Comparison of ENCODE assay signal across 24 mouse cellular contexts in the genomic region with DNA sequence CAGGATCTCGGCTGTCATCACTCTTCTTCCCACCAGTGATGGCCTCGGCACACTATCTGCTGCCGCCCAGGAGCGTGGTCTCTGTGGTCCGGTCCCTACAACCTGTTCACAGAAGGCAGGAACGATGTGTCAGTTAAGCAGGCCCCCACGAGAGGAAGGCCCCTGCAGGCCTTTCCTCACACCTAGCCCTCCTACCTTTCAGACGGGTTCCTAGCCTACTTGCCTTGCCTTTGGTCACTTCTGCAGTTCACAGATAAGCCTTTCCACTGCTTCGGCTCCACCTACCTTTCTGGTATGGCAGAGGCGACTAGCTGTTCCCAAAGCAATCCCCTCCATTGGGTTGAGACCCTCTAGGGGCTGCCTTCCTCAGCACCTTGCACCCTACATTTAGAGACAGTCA. TPM values are rescaled to one million over a fixed set of nuclear protein-coding genes. Genes with fewer than 3 reads are reported as not detected.
DNase-seq lines count a peak whose midpoint lies in the region; ATAC-seq and TF ChIP-seq lines count a peak whose summit lies in the region.
"Had no signal": no experiment of that assay in that cellular context is flagged by ENCODE, and none has a peak within 500 bp of the region (broad histone marks: within the 10 kb centered on the region; RNA-seq: fewer than 3 reads in every experiment).

No protein-coding gene starts in this region.

- peaks cover 12 to 25% of the 10 kb centered on the region in 2 experiments for H3K4me1 ChIP-seq in MEL (ENCODE audit: control insufficient read depth in 1 of 2, insufficient read depth in 2 of 2, low read length in 2 of 2)
- peaks cover 65% of the 10 kb centered on the region for H3K4me1 ChIP-seq in liver, embryonic 12.5 days
- H3K4me1 ChIP-seq in forebrain, postnatal 0 days (ENCODE audit: insufficient read depth), result no peaks in the 10 kb centered on the region
- H3K4me1 ChIP-seq: embryonic facial prominence, embryonic 12.5 days; forebrain, embryonic 15.5 days; neural tube, embryonic 12.5 days had no signal

- no peak for TF ChIP-seq RAD21 in MEL (IDR thresholded peaks at IDR 0.05; ENCODE audit: low read depth, low read length)

- no peak for TF ChIP-seq EP300 in MEL (IDR thresholded peaks at IDR 0.05; ENCODE audit: low read depth in 1 of 2, low read length in 2 of 2)

- WGBS in liver, embryonic 12.5 days (ENCODE audit: insufficient replicate concordance), result 25% methylated on average over 10 of the region's 10 CpGs
- 89% methylated on average over 10 of the region's 10 CpGs for WGBS in forebrain, postnatal 0 days

- no peak overlapping the region for H3K4me3 ChIP-seq in MEL (ENCODE audit: control insufficient read depth in 1 of 2, insufficient read depth in 1 of 2, low read depth in 2 of 2, low read length in 2 of 2)
- H3K4me3 ChIP-seq in liver, embryonic 12.5 days, result no peak overlapping the region
- H3K4me3 ChIP-seq in forebrain, postnatal 0 days (ENCODE audit: low read depth, low read length), result no peak overlapping the region
- H3K4me3 ChIP-seq: embryonic facial prominence, embryonic 12.5 days; forebrain, embryonic 15.5 days; hindbrain, embryonic 15.5 days; left cerebral cortex, adult 2 months; neural tube, embryonic 12.5 days had no signal

- no peak for TF ChIP-seq POLR2A in MEL (IDR thresholded peaks at IDR 0.05; ENCODE audit: control insufficient read depth in 1 of 2, insufficient read depth in 1 of 2, low read depth in 1 of 2, low read length in 2 of 2, poor library complexity in 1 of 2)

- peak overlapping the region; percentile 36 for H3K4me2 ChIP-seq in liver, embryonic 12.5 days
- H3K4me2 ChIP-seq in forebrain, postnatal 0 days (ENCODE audit: low read depth), result no peak overlapping the region
- H3K4me2 ChIP-seq: embryonic facial prominence, embryonic 12.5 days; forebrain, embryonic 15.5 days; hindbrain, embryonic 15.5 days; neural tube, embryonic 12.5 days had no signal

- no peaks in the 10 kb centered on the region for H3K79me2 ChIP-seq in MEL (ENCODE audit: control insufficient read depth, insufficient read depth, low read length, poor library complexity)

- H3K9me3 ChIP-seq in MEL (replicated peaks; ENCODE audit: insufficient read depth, low read length), result no peaks in the 10 kb centered on the region
- no peaks in the 10 kb centered on the region for H3K9me3 ChIP-seq in liver, embryonic 12.5 days (replicated peaks)
- no peaks in the 10 kb centered on the region for H3K9me3 ChIP-seq in forebrain, postnatal 0 days (ENCODE audit: low read length)
- H3K9me3 ChIP-seq: embryonic facial prominence, embryonic 12.5 days; forebrain, embryonic 15.5 days; hindbrain, embryonic 15.5 days; neural tube, embryonic 12.5 days had no signal

- DNase-seq in MEL (ENCODE audit: low read depth, low spot score), result peak; percentile 21
- DNase-seq in forebrain, postnatal 0 days, result no peak
- DNase-seq in kidney, adult 18-20 months, result no peak
- DNase-seq in urinary bladder, adult 2 months (ENCODE audit: low spot score), result no peak
- DNase-seq: adrenal gland, postnatal 14 days; cerebellum, adult 8-10 months; gastrocnemius, postnatal 25 days; kidney, adult 8-10 months; kidney, postnatal 10 days; lung, adult 18-20 months; lung, postnatal 14 days; midbrain, embryonic 14.5 days; right cerebral cortex, postnatal 14 days had no signal

- no peaks in the 10 kb centered on the region for H3K27me3 ChIP-seq in MEL (ENCODE audit: control insufficient read depth in 1 of 2, insufficient read depth in 2 of 2, low read length in 2 of 2)
- 0 out of 2 replicates have a peak, but pooled peaks cover 3% of the 10 kb centered on the region for H3K27me3 ChIP-seq in liver, embryonic 12.5 days (replicated peaks)
- no peaks in the 10 kb centered on the region for H3K27me3 ChIP-seq in forebrain, postnatal 0 days (ENCODE audit: insufficient read depth, low read length)
- H3K27me3 ChIP-seq: embryonic facial prominence, embryonic 12.5 days; forebrain, embryonic 15.5 days; hindbrain, embryonic 15.5 days; neural tube, embryonic 12.5 days had no signal

- H3K9ac ChIP-seq in MEL (ENCODE audit: control insufficient read depth, low read depth, low read length, poor library complexity, severe bottlenecking), result no peak overlapping the region
- H3K9ac ChIP-seq in liver, embryonic 12.5 days, result no peak overlapping the region
- no peak overlapping the region for H3K9ac ChIP-seq in forebrain, postnatal 0 days
- H3K9ac ChIP-seq: embryonic facial prominence, embryonic 12.5 days; forebrain, embryonic 15.5 days; hindbrain, embryonic 15.5 days; neural tube, embryonic 12.5 days had no signal

- H3K36me3 ChIP-seq in MEL (ENCODE audit: control insufficient read depth in 1 of 2, insufficient read depth in 2 of 2, low read length in 2 of 2), result peaks cover 2 to 12% of the 10 kb centered on the region in 2 experiments; a peak in 3 of 4 replicates
- H3K36me3 ChIP-seq in liver, embryonic 12.5 days, result peaks cover 25% of the 10 kb centered on the region
- H3K36me3 ChIP-seq in forebrain, postnatal 0 days (ENCODE audit: insufficient read depth), result peaks cover 21% of the 10 kb centered on the region

- ATAC-seq in erythroblast, adult 5-6 weeks (replicated peaks; ENCODE audit: low FRiP score, poor library complexity, severe bottlenecking), result peak; percentile 68
- peak; percentile 67 for ATAC-seq in liver, embryonic 12.5 days
- ATAC-seq in megakaryocyte progenitor cell, adult 5-6 weeks (replicated peaks; ENCODE audit: poor library complexity), result 0 out of 2 replicates have a peak, but pooled peaks have one; percentile 23
- ATAC-seq in forebrain, postnatal 0 days, result no peak
- ATAC-seq: activated CD4-positive, CD25-positive, alpha-beta regulatory T cell, adult 4 months; forebrain, embryonic 15.5 days had no signal

- no peak for TF ChIP-seq CTCF in MEL (IDR thresholded peaks at IDR 0.05 in 2 of 3, conservative IDR thresholded peaks at IDR 0.05 in 1 of 3; ENCODE audit: control insufficient read depth in 1 of 3, insufficient read depth in 1 of 3, low read depth in 2 of 3, low read length in 3 of 3, poor library complexity in 1 of 3, severe bottlenecking in 1 of 3)
- no peak for TF ChIP-seq CTCF in forebrain, postnatal 0 days (IDR thresholded peaks at IDR 0.05; ENCODE audit: low read depth)

- no peak overlapping the region for H3K27ac ChIP-seq in MEL (ENCODE audit: control insufficient read depth, low read depth, low read length)
- H3K27ac ChIP-seq in liver, embryonic 12.5 days, result peak overlapping the region; percentile 70
- H3K27ac ChIP-seq in forebrain, postnatal 0 days (ENCODE audit: low read depth, low read length), result no peak overlapping the region
- H3K27ac ChIP-seq: embryonic facial prominence, embryonic 12.5 days; forebrain, embryonic 15.5 days; hindbrain, embryonic 15.5 days; left cerebral cortex, adult 2 months; neural tube, embryonic 12.5 days had no signal

TF ChIP-seq in MEL, 35 proteins besides CTCF, POLR2A, EP300 and RAD21:
- TF ChIP-seq ETS1 (IDR thresholded peaks at IDR 0.05; ENCODE audit: low read depth, low read length) (no peak), TAL1 (IDR thresholded peaks at IDR 0.05; ENCODE audit: low read length) (peak; percentile 54)
TF ChIP-seq in MEL: peak in this region for 1.

RNA-seq across cellular contexts. Expression of a gene that starts 22.6 kb away (rescaled TPM):
- total RNA-seq in MEL (2012; rRNA removed), result 0.15 and 0.23 TPM in 2 replicates
- under 1 TPM in 1 of 2 experiments, not detected in 1; 0.33 TPM for polyA plus RNA-seq in MEL (2012; ENCODE audit: insufficient read depth in 1 of 2, insufficient read length in 2 of 2, low read depth in 1 of 2, low replicate concordance in 2 of 2, missing spikeins in 1 of 2)
- total RNA-seq in erythroblast, adult 5-6 weeks (2015; ENCODE audit: low replicate concordance), result not detected in 2 replicates
- total RNA-seq in erythroblast, adult 5-6 weeks (2017; ENCODE audit: low replicate concordance), result 1.7 TPM in 1 of 2 replicates, not detected in the other
- 0.20 TPM in 1 of 2 replicates, not detected in the other for polyA plus RNA-seq in liver, embryonic 12.5 days (2016; fragmentation: Nextera tagmentation; extraction: Ambion mirVana)
- 0.05 and 0.30 TPM in 2 replicates for total RNA-seq in megakaryocyte progenitor cell, adult 5-6 weeks (2015)
- total RNA-seq in megakaryocyte progenitor cell, adult 5-6 weeks (2017), result 1.2 TPM in 1 of 2 replicates, not detected in the other
- total RNA-seq in forebrain, postnatal 0 days (2014; rRNA removed), result 1.2 and 1.5 TPM in 2 replicates
- 0.09 and 0.30 TPM in 2 replicates for polyA plus RNA-seq in forebrain, postnatal 0 days (2015; fragmentation: Nextera tagmentation; extraction: Ambion mirVana)
- 0.34 and 0.59 TPM in 2 replicates for polyA plus RNA-seq in urinary bladder, adult 2 months (2012; rRNA removed)
- total RNA-seq: hematopoietic stem cell, adult 5-6 weeks; megakaryocyte, adult 5-6 weeks had no signal
- polyA plus RNA-seq: activated CD4-positive, CD25-positive, alpha-beta regulatory T cell, adult 4 months had no signal

RNA-seq across cellular contexts. Expression of a gene that starts 53.2 kb away (rescaled TPM):
- total RNA-seq in MEL (2012; rRNA removed), result 0.19 and 0.26 TPM in 2 replicates
- under 1 TPM in 1 of 2 experiments, not detected in 1; 0.70 TPM for polyA plus RNA-seq in MEL (2012; ENCODE audit: insufficient read depth in 1 of 2, insufficient read length in 2 of 2, low read depth in 1 of 2, low replicate concordance in 2 of 2, missing spikeins in 1 of 2)
- not detected in 2 replicates for total RNA-seq in erythroblast, adult 5-6 weeks (2015; ENCODE audit: low replicate concordance)
- 2.7 TPM in 1 of 2 replicates, not detected in the other for total RNA-seq in erythroblast, adult 5-6 weeks (2017; ENCODE audit: low replicate concordance)
- polyA plus RNA-seq in liver, embryonic 12.5 days (2016; fragmentation: Nextera tagmentation; extraction: Ambion mirVana), result 1.7 and 1.8 TPM in 2 replicates
- total RNA-seq in megakaryocyte progenitor cell, adult 5-6 weeks (2015), result 0.54 and 2.7 TPM in 2 replicates
- not detected in 2 replicates for total RNA-seq in megakaryocyte progenitor cell, adult 5-6 weeks (2017)
- total RNA-seq in forebrain, postnatal 0 days (2014; rRNA removed), result 9.2 TPM in 2 replicates
- polyA plus RNA-seq in forebrain, postnatal 0 days (2015; fragmentation: Nextera tagmentation; extraction: Ambion mirVana), result 15.3 and 21.3 TPM in 2 replicates
- polyA plus RNA-seq in urinary bladder, adult 2 months (2012; rRNA removed), result 0.70 and 0.99 TPM in 2 replicates
- total RNA-seq: megakaryocyte, adult 5-6 weeks had no signal
- polyA plus RNA-seq: activated CD4-positive, CD25-positive, alpha-beta regulatory T cell, adult 4 months had no signal

RNA-seq across cellular contexts. Expression of a gene that starts 53.5 kb away (rescaled TPM):
- total RNA-seq in MEL (2012; rRNA removed), result 4.0 and 4.8 TPM in 2 replicates
- polyA plus RNA-seq in MEL (2012; ENCODE audit: insufficient read depth in 1 of 2, insufficient read length in 2 of 2, low read depth in 1 of 2, low replicate concordance in 2 of 2, missing spikeins in 1 of 2), result 1 to 10 TPM in 1 of 2 experiments, not detected in 1; 5.3 TPM
- not detected in 2 replicates for total RNA-seq in erythroblast, adult 5-6 weeks (2015; ENCODE audit: low replicate concordance)
- total RNA-seq in erythroblast, adult 5-6 weeks (2017; ENCODE audit: low replicate concordance), result not detected in 2 replicates
- polyA plus RNA-seq in liver, embryonic 12.5 days (2016; fragmentation: Nextera tagmentation; extraction: Ambion mirVana), result 0.93 and 2.6 TPM in 2 replicates
- 0.76 and 3.9 TPM in 2 replicates for total RNA-seq in megakaryocyte progenitor cell, adult 5-6 weeks (2015)
- total RNA-seq in megakaryocyte progenitor cell, adult 5-6 weeks (2017), result 1.2 and 7.4 TPM in 2 replicates
- 7.8 and 18.8 TPM in 2 replicates for total RNA-seq in forebrain, postnatal 0 days (2014; rRNA removed)
- 5.8 and 8.9 TPM in 2 replicates for polyA plus RNA-seq in forebrain, postnatal 0 days (2015; fragmentation: Nextera tagmentation; extraction: Ambion mirVana)
- polyA plus RNA-seq in urinary bladder, adult 2 months (2012; rRNA removed), result 1.5 and 2.6 TPM in 2 replicates
- total RNA-seq: megakaryocyte, adult 5-6 weeks had no signal
- polyA plus RNA-seq: activated CD4-positive, CD25-positive, alpha-beta regulatory T cell, adult 4 months had no signal
